Mouse (Mus musculus): ENCODE data around the gene Zfp292. TPM values are rescaled to one million over a fixed set of nuclear protein-coding genes. Genes with fewer than 3 reads are reported as not detected.

Gene Zfp292
- polyA plus RNA-seq, 1 experiment = 1.8 TPM

GRCm38 (mm10) chr4:34847679-34848309, 35.0 kb downstream of the Zfp292 start:
- no peak overlapping the region for H3K4me3 ChIP-seq
- H3K36me3 ChIP-seq (ENCODE audit: control insufficient read depth, insufficient read depth) = peaks cover 8% of the 10 kb centered on the region
- no peak for TF ChIP-seq POLR2A (IDR thresholded peaks at IDR 0.05; ENCODE audit: insufficient read length, low read depth)
- peak in 2 of 3 experiments; percentile 60 to 85 for TF ChIP-seq MYOD1 (IDR thresholded peaks at IDR 0.05; ENCODE audit: control insufficient read depth in 1 of 3, insufficient read length in 2 of 3, low read depth in 2 of 3)
- peak; percentile 54 to 86 (median 79) for TF ChIP-seq MYOG (IDR thresholded peaks at IDR 0.05; ENCODE audit: control insufficient read depth in 1 of 3, insufficient read depth in 1 of 3, insufficient read length in 2 of 3, low read depth in 2 of 3)
- no peak for TF ChIP-seq TCF3 (IDR thresholded peaks at IDR 0.05; ENCODE audit: insufficient read length, low read depth)
- no peak overlapping the region for H3ac ChIP-seq (ENCODE audit: control insufficient read depth, insufficient read length)
- no peaks in the 10 kb centered on the region for H3K27me3 ChIP-seq (ENCODE audit: control insufficient read depth, insufficient read depth, insufficient read length)
- peaks cover 97% of the 10 kb centered on the region for H3K79me2 ChIP-seq (ENCODE audit: control insufficient read depth, insufficient read depth)
- peak overlapping the region; percentile 43 for H3K4me2 ChIP-seq (ENCODE audit: low read depth)

- Histone ChIP-seq H3K79me2 (ENCODE audit: control insufficient read depth, insufficient read depth) (peaks cover 97% of the 10 kb centered on the region), H3K27me3 (ENCODE audit: control insufficient read depth, insufficient read depth, insufficient read length) (no peaks in the 10 kb centered on the region), H3K36me3 (ENCODE audit: control insufficient read depth, insufficient read depth) (peaks cover 4% of the 10 kb centered on the region), H3K4me3 (no peak overlapping the region), H3ac (ENCODE audit: control insufficient read depth, insufficient read length) (no peak overlapping the region), H3K4me2 (ENCODE audit: low read depth) (no peak overlapping the region)
- TF ChIP-seq REST (IDR thresholded peaks at IDR 0.05; ENCODE audit: insufficient read depth, insufficient read length) (no peak), TCF3 (IDR thresholded peaks at IDR 0.05; ENCODE audit: insufficient read length, low read depth) (no peak), SRF (IDR thresholded peaks at IDR 0.05; ENCODE audit: control insufficient read depth, insufficient read length, low read depth) (no peak), POLR2AphosphoS2 (IDR thresholded peaks at IDR 0.05; ENCODE audit: insufficient read length, low read depth) (no peak), CEBPB (IDR thresholded peaks at IDR 0.05; ENCODE audit: insufficient read depth, poor library complexity, severe bottlenecking) (no peak), E2F4 (IDR thresholded peaks at IDR 0.05; ENCODE audit: insufficient read depth) (no peak)
Observed at GRCm38 (mm10) chr4:34843839-34844238, 38.9 kb downstream of the Zfp292 start.

GRCm38 (mm10) chr4:34842826-34843225, 39.9 kb downstream of the Zfp292 start:
- peaks cover 4% of the 10 kb centered on the region for H3K36me3 ChIP-seq (ENCODE audit: control insufficient read depth, insufficient read depth)
- H3ac ChIP-seq (ENCODE audit: control insufficient read depth, insufficient read length) = no peak overlapping the region
- no peaks in the 10 kb centered on the region for H3K27me3 ChIP-seq (ENCODE audit: control insufficient read depth, insufficient read depth, insufficient read length)
- H3K4me2 ChIP-seq (ENCODE audit: low read depth) = no peak overlapping the region
- peaks cover 95% of the 10 kb centered on the region for H3K79me2 ChIP-seq (ENCODE audit: control insufficient read depth, insufficient read depth)
- no peak for TF ChIP-seq MYOD1 (IDR thresholded peaks at IDR 0.05; ENCODE audit: control insufficient read depth in 1 of 3, insufficient read length in 2 of 3, low read depth in 2 of 3)
- no peak for TF ChIP-seq REST (IDR thresholded peaks at IDR 0.05; ENCODE audit: insufficient read depth, insufficient read length)
- TF ChIP-seq CEBPB (IDR thresholded peaks at IDR 0.05; ENCODE audit: insufficient read depth, poor library complexity, severe bottlenecking) = no peak
- no peak overlapping the region for H3K4me3 ChIP-seq

GRCm38 (mm10) chr4:34831496-34831895, 51.3 kb downstream of the Zfp292 start:
- no peak overlapping the region for H3K4me3 ChIP-seq
- no peak overlapping the region for H3K4me2 ChIP-seq (ENCODE audit: low read depth)
- H3K36me3 ChIP-seq (ENCODE audit: control insufficient read depth, insufficient read depth) = peaks cover 17% of the 10 kb centered on the region
- H3K27me3 ChIP-seq (ENCODE audit: control insufficient read depth, insufficient read depth, insufficient read length) = no peaks in the 10 kb centered on the region
- H3K79me2 ChIP-seq (ENCODE audit: control insufficient read depth, insufficient read depth) = no peaks in the 10 kb centered on the region
- no peak overlapping the region for H3ac ChIP-seq (ENCODE audit: control insufficient read depth, insufficient read length)
- TF ChIP-seq MYOG (IDR thresholded peaks at IDR 0.05; ENCODE audit: control insufficient read depth in 1 of 3, insufficient read depth in 1 of 3, insufficient read length in 2 of 3, low read depth in 2 of 3) (no peak), TCF3 (IDR thresholded peaks at IDR 0.05; ENCODE audit: insufficient read length, low read depth) (no peak), E2F4 (IDR thresholded peaks at IDR 0.05; ENCODE audit: insufficient read depth) (no peak), SRF (IDR thresholded peaks at IDR 0.05; ENCODE audit: control insufficient read depth, insufficient read length, low read depth) (no peak), REST (IDR thresholded peaks at IDR 0.05; ENCODE audit: insufficient read depth, insufficient read length) (no peak), POLR2AphosphoS2 (IDR thresholded peaks at IDR 0.05; ENCODE audit: insufficient read length, low read depth) (no peak), USF1 (IDR thresholded peaks at IDR 0.05; ENCODE audit: low read depth) (no peak), CEBPB (IDR thresholded peaks at IDR 0.05; ENCODE audit: insufficient read depth, poor library complexity, severe bottlenecking) (no peak), POLR2A (IDR thresholded peaks at IDR 0.05; ENCODE audit: insufficient read length, low read depth) (no peak), TCF12 (IDR thresholded peaks at IDR 0.05; ENCODE audit: insufficient read depth, poor library complexity, severe bottlenecking) (no peak)

GRCm38 (mm10) chr4:34829456-34829855, 53.3 kb downstream of the Zfp292 start:
- H3K79me2 ChIP-seq (ENCODE audit: control insufficient read depth, insufficient read depth) = no peaks in the 10 kb centered on the region
- no peak for TF ChIP-seq POLR2AphosphoS2 (IDR thresholded peaks at IDR 0.05; ENCODE audit: insufficient read length, low read depth)
- TF ChIP-seq E2F4 (IDR thresholded peaks at IDR 0.05; ENCODE audit: insufficient read depth) = no peak
- TF ChIP-seq POLR2A (IDR thresholded peaks at IDR 0.05; ENCODE audit: insufficient read length, low read depth) = no peak
- TF ChIP-seq MYOD1 (IDR thresholded peaks at IDR 0.05; ENCODE audit: control insufficient read depth in 1 of 3, insufficient read length in 2 of 3, low read depth in 2 of 3) = no peak
- no peak for TF ChIP-seq TCF12 (IDR thresholded peaks at IDR 0.05; ENCODE audit: insufficient read depth, poor library complexity, severe bottlenecking)
- no peak for TF ChIP-seq MAX (IDR thresholded peaks at IDR 0.05; ENCODE audit: low read depth)
- no peak for TF ChIP-seq REST (IDR thresholded peaks at IDR 0.05; ENCODE audit: insufficient read depth, insufficient read length)
- no peak for TF ChIP-seq MYOG (IDR thresholded peaks at IDR 0.05; ENCODE audit: control insufficient read depth in 1 of 3, insufficient read depth in 1 of 3, insufficient read length in 2 of 3, low read depth in 2 of 3)
- TF ChIP-seq SRF (IDR thresholded peaks at IDR 0.05; ENCODE audit: control insufficient read depth, insufficient read length, low read depth) = no peak
- no peak for TF ChIP-seq CEBPB (IDR thresholded peaks at IDR 0.05; ENCODE audit: insufficient read depth, poor library complexity, severe bottlenecking)
- no peaks in the 10 kb centered on the region for H3K27me3 ChIP-seq (ENCODE audit: control insufficient read depth, insufficient read depth, insufficient read length)
- no peak overlapping the region for H3K4me2 ChIP-seq (ENCODE audit: low read depth)
- H3ac ChIP-seq (ENCODE audit: control insufficient read depth, insufficient read length) = no peak overlapping the region
- peaks cover 5% of the 10 kb centered on the region for H3K36me3 ChIP-seq (ENCODE audit: control insufficient read depth, insufficient read depth)
- no peak overlapping the region for H3K4me3 ChIP-seq
